Mouse (Mus musculus) left cerebral cortex, postnatal 25 days (tissue): ENCODE measurements around the gene Pkm. TPM values are rescaled to one million over a fixed set of nuclear protein-coding genes. Genes with fewer than 3 reads are reported as not detected.

ENCODE experiments used
- DNase-seq, 2 experiments: peaks; one replicate each; pipeline ENCODE4 v3.0.0; 2022; ENCODE audit warnings: low spot score in 2 of 2, mixed read lengths in 1 of 2
- intact Hi-C: fragments of 180-260 bp; cut with DNase I; formaldehyde crosslinking; loops from one replicate; pipeline ENCODE4 v1.15.1; 2025
- total RNA-seq, 2 experiments: library from RNA; stranded (reverse); gene quantifications; 2 replicates each; pipeline ENCODE4 v1.2.3; 2021

Gene Pkm
- total RNA-seq, 2 experiments from 2014 or later, result 1,173 to 1,205 TPM

DNA sequence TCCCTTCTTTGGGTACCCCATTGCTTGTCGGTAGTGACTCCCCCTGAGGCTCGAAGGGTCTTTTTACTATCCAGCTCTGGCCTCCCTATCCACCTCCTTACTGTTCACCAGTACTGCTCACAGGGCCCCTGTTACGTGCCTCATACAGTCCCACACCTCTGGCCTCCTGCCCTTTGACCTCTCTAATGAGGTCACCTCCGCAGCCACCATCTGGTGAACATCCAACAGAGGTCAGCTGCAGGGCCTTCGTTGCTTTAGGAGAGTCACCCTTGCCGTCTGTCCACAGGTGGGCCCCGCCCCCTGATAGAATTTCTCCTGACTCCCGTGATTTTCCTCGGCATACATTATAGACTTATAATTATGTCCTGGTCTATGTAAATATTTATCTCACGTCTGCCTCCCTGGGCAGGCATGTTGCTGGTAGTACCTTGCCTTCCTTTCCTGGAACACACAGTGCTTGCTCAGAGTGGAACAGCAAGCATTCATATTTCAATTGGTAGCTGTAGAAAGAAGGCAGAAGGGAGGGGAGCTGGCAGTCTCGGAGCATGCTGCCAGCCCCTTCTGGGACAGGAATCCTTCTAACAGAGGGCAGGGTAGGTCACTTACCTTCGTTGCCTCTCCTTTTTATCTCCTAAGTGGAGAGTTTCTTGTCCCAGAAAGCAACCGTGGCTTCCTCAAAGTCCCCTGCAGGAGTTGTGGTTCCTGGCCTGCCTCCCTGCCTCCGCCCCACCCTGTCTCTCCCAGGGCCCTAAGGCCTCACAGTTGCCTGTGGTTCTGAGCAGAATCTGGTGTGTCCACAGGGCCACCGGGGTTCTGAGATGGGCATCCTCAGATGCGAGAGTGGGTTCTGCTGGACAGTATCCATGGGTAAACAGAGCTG lies 38.6 kb downstream of the Pkm start:
- intact Hi-C loops, result loop anchor here (5.0 kb wide), 1 partner anchor 57 kb away; the partner anchor contains the start of genes Myo9a and Senp8
- no peak for DNase-seq

DNA sequence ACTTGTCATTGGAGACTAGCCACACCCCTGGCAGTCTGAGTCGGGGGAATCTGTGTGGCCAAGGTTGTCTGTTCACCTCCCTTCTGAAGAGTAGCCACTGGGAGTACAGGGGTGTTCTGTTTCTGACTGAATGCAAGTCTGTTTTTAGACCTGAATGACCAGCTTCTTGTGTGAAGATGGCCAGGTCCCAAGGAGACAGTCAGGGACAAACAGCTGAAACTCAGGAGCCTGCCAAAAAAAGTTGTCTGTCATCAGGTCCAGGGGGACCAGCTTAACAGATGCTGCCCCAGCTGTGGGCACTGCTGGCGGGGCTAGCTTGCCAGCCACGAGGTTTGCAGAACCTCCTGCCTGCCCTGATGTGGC lies 39.3 kb downstream of the Pkm start:
- intact Hi-C loops, result no loop called here
- DNase-seq, result no peak

DNA sequence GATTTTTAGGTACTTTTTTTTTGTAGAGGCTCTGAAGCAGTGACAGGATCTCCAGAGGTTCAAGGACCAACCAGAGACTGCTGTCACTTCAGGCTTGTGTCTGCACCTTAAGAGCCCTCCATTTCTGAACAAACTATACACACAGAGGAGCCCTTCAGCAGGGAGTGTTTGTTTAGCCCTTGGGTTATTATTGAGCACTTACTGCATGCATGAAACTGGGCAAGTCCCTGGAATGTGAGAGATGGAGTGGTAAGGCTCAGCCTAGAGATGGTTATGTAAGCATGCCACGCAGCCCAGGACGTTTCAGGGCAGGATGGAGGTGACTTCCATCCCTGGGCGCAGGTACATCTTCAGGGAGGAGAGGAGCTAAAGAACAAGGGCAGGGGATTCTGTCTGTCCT lies 40.2 kb downstream of the Pkm start:
- intact Hi-C loops, result no loop called here
- DNase-seq, result no peak

DNA sequence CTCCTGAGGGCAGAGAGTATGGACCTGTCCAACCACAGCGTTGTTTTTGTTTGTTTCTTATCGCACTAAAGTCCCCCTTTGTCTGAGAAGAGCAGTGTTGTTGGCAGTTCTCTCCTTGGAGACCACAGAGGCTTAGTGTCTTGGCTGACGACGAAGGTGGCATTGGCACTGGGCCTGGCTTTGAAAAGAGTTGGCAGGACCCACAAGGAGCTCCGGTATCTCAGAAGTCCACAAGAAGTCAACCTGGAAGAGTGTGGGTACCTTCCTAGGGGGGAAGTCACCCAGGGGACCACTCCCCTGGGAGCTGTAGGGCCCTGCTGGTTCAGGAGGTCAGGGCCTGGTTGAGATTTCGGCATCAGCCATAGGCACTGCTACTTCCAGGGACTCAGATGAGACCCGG lies 44.9 kb downstream of the Pkm start:
- DNase-seq, result no peak
- intact Hi-C loops, result no loop called here

DNA sequence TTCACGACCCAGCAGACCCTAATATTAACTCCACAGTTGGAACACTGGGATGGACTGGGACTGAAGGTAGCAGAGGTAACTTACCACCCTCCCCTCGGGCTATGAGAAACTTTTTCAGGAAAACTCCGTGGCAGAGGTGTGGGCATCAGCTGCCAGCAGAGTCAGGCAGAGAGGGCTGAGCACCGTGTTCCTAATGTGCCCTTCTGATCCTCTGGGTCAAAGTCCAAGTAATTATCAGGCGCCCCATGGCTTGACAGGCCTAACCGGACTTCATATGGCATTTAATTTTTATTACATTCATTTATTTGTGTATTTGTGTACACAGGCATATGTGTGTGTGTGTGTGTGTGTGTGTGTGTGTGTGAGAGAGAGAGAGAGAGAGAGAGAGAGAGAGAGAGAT lies 46.9 kb downstream of the Pkm start:
- intact Hi-C loops, result no loop called here
- no peak for DNase-seq

DNA sequence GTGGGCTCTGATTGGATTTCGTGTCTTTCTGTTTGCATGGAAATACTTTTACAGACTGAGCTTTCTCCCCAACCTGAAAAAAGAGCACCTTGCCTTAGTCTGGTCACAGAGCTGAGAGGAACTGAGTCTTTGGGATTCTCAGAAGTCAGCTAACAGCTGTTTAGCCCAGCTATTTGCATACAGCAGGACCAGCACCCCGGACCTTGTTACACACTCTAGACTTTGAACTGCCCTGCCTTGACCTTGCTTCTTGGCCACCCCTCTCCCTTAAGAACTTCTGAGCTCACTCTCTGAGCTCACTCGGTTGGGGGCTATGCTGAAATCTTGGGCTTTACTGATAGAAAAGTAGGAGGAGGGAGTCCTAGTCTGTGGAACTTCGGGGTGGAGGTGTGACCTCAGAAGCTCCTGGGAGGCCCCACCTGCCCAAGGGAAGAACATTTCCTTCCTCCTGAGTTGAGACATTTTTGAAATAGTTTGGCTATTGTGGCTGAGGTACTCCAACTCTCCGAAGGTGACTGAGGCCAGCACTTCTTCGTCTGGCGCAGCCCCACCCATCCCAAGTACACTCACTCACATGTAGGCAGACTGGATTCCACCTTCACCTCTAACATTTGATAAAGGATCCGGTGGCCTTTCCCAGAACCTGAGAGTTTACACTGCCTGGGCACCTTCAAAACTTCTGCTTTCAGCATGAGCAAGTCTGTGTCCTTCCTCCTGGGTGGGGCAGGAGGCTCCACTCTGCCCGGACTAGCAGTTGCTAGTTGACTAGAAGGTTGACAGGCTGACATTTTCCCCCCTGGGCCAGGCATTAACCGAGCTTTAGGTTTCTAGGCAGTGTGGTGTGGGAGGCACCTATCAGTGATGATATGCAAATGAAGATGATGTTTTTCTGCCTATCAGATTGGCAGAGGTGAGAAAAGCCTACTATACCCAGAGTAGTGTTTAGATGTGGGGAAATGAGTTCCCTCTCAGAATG lies 51.0 kb downstream of the Pkm start:
- intact Hi-C loops, result no loop called here
- DNase-seq, result no peak

DNA sequence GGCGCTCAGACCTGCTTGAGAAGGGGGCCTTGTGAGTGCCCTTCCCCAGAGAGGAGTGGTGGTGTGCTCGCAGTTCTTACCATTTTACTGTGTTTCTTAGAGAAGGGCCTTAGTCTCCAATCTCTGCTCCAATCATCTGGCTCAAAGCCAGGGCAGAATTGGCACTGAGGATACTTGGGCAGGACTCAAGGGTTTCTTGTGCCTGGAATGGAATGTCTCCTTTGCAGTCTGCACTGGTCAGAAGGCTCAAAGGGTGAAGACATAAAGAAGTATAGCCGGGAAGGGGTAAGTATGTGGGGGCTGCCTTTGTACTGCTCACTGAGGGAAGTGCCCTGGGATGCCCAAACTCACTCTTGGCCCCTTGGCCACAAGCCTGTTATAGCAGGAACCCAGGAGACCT lies 53.1 kb downstream of the Pkm start:
- DNase-seq, result no peak
- intact Hi-C loops, result no loop called here

DNA sequence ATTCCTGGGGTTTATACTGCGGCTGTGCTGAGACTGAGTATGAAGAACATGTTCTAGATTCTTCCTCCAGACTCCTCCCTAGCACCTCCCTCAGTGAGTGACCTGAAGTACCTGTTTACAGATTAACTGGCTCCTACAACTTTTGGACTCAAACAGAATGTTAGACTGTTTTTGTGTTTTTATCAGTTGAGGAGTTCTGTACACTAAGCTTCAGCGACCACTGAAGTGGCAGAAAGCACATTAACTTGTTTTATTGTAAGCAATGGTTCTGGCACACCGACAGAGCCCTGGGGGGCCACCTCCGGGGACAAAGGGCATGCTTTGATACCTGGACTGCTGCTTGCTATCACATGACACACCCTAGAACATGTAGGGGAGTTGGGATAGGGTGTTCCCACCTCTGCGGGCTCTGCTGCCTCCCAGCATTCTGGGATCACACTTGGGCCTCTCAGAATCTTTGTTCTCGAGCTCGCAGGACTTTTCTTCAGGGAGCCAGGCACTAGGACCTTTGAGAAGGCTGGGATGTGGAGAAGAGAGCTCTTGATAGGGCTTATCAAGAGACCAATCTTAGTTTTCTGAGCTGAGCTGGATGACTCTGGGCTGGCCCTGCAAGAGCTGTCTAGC lies 60.2 kb downstream of the Pkm start:
- DNase-seq, result no peak
- intact Hi-C loops, result no loop called here

DNA sequence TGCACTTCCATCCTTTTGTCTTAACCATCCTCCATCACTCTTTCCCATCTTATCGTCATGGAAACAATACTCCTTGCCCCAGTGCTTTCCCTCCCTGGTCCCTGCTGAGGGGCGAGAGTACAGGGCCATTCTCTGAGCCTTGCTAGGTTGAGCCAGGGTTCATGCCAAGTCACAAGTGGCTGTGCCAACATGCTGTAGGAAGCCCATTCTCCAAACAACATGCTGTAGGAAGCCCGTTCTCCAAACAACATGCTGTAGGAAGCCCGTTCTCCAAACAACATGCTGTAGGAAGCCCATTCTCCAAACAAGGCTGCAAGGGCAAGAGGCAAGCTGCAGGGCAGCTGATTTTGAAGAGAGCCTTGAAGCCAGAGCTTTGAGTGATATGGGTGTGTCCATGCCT lies 62.1 kb downstream of the Pkm start:
- intact Hi-C loops, result no loop called here
- no peak for DNase-seq

DNA sequence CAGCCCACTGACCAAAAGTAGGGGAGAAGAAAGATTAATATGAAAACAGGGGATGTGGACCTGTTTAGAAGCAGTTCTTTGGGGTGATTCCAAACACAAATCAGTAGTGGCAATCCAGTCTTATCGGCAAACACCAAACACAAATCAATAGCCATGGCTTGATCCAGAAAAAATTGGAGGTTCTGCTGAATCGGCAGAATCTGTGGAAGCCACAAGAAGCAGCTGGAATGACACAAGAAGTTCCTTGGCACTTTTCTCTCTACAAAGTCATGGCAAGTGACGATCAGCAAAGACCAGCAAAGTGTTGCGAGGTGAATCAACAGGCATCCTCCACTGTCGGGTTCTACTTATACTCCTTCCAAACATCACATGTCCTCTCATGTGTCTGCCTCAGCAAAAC lies 65.0 kb downstream of the Pkm start:
- no peak for DNase-seq
- intact Hi-C loops, result loop anchor here (5.0 kb wide), 2 partner anchors 41 to 236 kb away; no protein-coding TSS in a partner anchor

DNA sequence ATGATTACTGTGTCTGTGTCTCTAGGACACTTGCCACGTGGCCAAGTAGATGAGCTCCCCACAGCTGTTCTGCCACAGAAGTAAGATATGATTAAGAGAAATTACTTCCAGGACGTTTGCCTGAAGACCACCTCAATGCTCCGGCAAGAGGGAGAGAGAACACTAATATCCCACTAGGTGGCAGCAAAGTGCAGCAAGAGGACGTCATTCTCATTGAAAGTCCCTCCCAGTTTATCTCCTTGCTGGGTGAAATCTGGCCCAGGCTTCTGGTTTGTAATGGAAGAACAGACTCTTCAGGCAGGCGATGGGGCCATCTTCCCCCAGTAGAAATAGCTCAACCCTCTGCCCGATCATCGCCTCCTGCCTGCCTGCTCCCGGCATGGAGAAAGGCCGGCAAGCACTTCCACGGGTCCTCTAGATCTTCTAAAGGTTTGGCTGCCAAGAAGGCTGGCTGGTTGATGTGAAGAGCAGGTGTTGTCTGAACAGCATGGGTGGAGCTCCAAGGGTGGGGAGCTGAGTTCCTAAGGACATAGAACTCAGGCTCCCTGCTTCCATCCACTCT lies 67.0 kb downstream of the Pkm start:
- intact Hi-C loops, result loop anchor here (5.0 kb wide), 2 partner anchors 39 to 234 kb away; no protein-coding TSS in a partner anchor
- peak; percentile 76 to 88 for DNase-seq

DNA sequence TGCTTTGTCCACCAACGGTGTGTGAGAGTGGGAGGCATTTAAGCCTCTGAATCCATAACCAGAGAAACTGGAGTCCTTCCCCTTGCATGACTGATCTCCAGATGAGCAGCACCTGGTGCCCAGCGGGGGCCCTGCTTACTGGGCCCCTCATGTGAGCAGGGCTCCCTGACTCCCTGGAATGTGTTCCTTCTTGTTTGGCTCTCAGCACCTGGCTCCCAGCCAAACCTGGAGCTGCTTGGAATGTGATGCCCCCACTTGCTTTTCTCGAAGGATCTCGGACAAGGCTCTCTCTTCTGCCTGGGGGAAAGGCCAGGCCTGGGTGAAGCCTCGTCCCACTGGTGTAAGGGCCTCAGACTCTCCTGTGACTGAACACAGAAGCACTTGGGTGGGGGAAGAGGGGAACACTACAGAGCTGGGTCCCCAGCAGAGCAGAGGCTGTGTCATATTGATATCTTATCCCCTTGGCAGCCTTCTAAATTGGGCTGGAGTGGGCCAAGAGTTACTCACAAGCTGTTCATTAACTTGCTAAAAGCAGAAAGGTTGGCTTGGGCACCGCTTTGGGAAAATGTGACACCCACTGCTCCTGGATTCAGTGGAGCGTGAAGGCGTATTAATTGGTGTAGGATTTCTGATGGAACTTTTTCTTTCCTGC lies 67.7 kb downstream of the Pkm start:
- peak; percentile 53 for DNase-seq
- intact Hi-C loops, result loop anchor here (5.0 kb wide), 2 partner anchors 38 to 233 kb away; no protein-coding TSS in a partner anchor

DNA sequence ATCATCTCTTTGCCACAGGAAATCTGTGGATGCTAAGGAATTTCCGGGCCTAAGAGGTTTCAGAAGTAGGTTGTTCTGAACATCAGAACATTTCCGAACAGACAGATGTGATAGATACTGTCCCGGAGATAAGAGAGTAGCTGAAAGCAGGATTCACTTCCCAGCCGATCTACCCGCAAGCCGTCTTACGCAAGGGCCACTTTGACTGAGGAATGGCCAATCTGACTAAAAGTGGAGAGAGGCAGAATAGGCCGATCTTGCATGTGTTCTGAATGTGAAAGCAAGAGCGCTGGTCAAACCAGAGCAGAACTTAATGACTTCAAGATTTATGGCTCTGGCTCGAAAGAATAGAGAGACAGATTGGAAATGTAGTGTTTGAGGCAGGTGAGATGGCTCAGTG lies 69.3 kb downstream of the Pkm start:
- intact Hi-C loops, result no loop called here
- DNase-seq, result no peak

DNA sequence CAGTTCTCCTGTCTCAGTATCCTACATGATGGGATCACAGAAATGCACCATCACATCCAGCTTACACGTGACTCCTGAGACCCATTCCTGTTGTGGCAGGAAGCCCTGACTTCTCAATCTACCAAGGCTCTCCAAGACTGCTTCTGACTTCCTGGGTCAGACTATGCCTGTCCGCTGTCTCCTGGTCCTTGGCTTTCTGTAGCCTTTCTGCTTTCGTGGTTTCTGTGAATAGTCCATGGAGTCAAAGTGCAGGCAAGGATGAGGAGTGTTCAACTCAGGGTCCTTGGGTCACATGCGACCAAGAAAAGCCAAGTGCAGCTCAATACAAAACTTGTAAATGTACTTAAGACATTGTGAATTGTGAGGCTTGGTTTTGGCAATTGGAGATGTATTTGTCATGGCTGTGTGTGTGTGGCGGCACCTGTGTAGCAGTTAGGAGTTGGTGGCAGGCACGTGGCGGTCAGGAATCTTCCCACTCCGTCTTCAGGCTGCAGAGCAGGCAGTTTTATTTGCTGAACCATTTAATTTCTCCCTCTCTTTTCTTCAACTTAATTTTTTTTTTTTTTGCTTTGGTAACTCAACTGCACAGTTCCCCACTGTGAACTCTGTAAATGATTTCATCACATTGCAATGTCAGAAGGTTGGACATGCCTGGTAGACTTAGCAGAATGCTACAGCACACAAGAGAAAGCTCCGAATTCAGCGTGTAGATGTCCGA lies 71.6 kb downstream of the Pkm start:
- intact Hi-C loops, result no loop called here
- no peak for DNase-seq

Other genes starting within 250 kb of the Pkm start
- gene Arih1, start 169.8 kb upstream of the Pkm start, total RNA-seq, result 100 to 1,000 TPM; 113 to 119 TPM
- gene Hexa, start 116.8 kb upstream of the Pkm start, total RNA-seq, result 10 to 100 TPM; 49.4 to 49.5 TPM
- gene Tmem202, start 116.5 kb upstream of the Pkm start, total RNA-seq, result 1 to 10 TPM; 3.9 to 4.4 TPM
- 10 to 100 TPM; 25.0 to 29.1 TPM for gene Celf6, start 78.5 kb upstream of the Pkm start, total RNA-seq
- 100 to 1,000 TPM; 173 TPM for gene Parp6, start 39.1 kb upstream of the Pkm start, total RNA-seq
- gene Gramd2, start 23.8 kb downstream of the Pkm start, total RNA-seq, result 10 to 100 TPM in 1 of 2 experiments, 1 to 10 TPM in 1; 9.9 to 10.7 TPM
- 1 to 10 TPM; 8.8 to 8.9 TPM for gene Senp8, start 94.3 kb downstream of the Pkm start, total RNA-seq
- 10 to 100 TPM; 71.6 to 73.8 TPM for gene Myo9a, start 94.5 kb downstream of the Pkm start, total RNA-seq